Mouse (Mus musculus) brain, embryonic 14.5 days (tissue): ENCODE measurements around the gene Olfr978.

Experiments
- CTCF ChIP-seq: fragments of 200-500 bp; IDR thresholded peaks from 2 replicates; pipeline ENCODE4 v1.5.1; 2012; ENCODE audit warnings: inconsistent platforms, mild to moderate bottlenecking, moderate library complexity, borderline replicate concordance; ENCODE audit not compliant: insufficient read depth, insufficient read length; ENCODE audit errors: extremely low read depth
- POLR2A ChIP-seq: fragments of 200-500 bp; IDR thresholded peaks from 2 replicates; pipeline ENCODE4 v1.6.1; 2012; ENCODE audit warnings: mild to moderate bottlenecking, inconsistent platforms, borderline replicate concordance; ENCODE audit not compliant: poor library complexity, insufficient read depth, insufficient read length, severe bottlenecking; ENCODE audit errors: extremely low read depth

DNA sequence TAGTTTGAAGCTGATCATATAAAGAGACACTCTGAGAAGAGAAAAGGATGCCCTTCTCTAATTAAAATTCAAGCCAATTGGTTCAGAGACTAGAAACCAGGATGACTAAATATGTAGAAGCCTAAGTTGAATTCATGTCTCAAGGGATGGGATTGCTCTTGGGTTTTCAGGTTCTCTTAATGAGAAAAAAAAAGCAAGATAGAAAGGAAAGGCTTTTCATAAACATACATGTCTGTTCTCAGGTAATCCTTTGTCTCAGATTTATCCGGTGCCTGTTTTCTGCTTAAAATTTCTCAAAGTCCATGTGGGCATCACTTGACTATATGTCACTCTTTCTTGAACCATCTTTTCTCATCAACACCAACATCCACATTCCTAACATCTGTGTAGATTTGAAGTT lies 11.5 kb downstream of the Olfr978 start, which contains the start of gene Olfr979:
- TF ChIP-seq POLR2A (no peak), CTCF (no peak)
